ENCODE assay signal across 9 mouse cellular contexts in genomic region chr1:91800967-91801843, GRCm38 (mm10). TPM values are rescaled to one million over a fixed set of nuclear protein-coding genes. Genes with fewer than 3 reads are reported as not detected.
DNase-seq lines count a peak whose midpoint lies in the region; ATAC-seq lines count a peak whose summit lies in the region.
"Had no signal": no experiment of that assay in that cellular context is flagged by ENCODE, and none has a peak within 500 bp of the region (broad histone marks: within the 10 kb centered on the region; RNA-seq: fewer than 3 reads in every experiment).

Gene Twist2 (plus strand): TSS chr1:91801461.

- H3K4me2 ChIP-seq in forebrain, embryonic 12.5 days: peak within 1 kb of the TSS; percentile 66
- peak within 1 kb of the TSS; percentile 81 for H3K4me2 ChIP-seq in midbrain, embryonic 11.5 days
- H3K4me2 ChIP-seq in stomach, embryonic 16.5 days (ENCODE audit: low read depth, low read length): peak within 1 kb of the TSS; percentile 87

- WGBS in forebrain, embryonic 12.5 days: under 1% methylated on average over 72 of the region's 77 CpGs
- WGBS in midbrain, embryonic 11.5 days: under 1% methylated on average over 75 of the region's 77 CpGs
- under 1% methylated on average over 73 of the region's 77 CpGs for WGBS in stomach, embryonic 16.5 days

- peaks cover 23% of the 10 kb centered on the region for H3K4me1 ChIP-seq in forebrain, embryonic 12.5 days
- H3K4me1 ChIP-seq in midbrain, embryonic 11.5 days (ENCODE audit: control insufficient read depth, insufficient read depth, low read length): peaks cover 17% of the 10 kb centered on the region
- peaks cover 5% of the 10 kb centered on the region for H3K4me1 ChIP-seq in stomach, embryonic 16.5 days (ENCODE audit: control insufficient read depth, insufficient read depth, low read length)

- H3K27me3 ChIP-seq in forebrain, embryonic 12.5 days: peaks cover 75% of the 10 kb centered on the region
- H3K27me3 ChIP-seq in midbrain, embryonic 11.5 days (ENCODE audit: control insufficient read depth, insufficient read depth, low read length): peaks cover 45% of the 10 kb centered on the region
- peaks cover 40% of the 10 kb centered on the region for H3K27me3 ChIP-seq in stomach, embryonic 16.5 days (ENCODE audit: control insufficient read depth, insufficient read depth, low read length)

- H3K9ac ChIP-seq in forebrain, embryonic 12.5 days: no peak within 1 kb of the TSS
- no peak within 1 kb of the TSS for H3K9ac ChIP-seq in midbrain, embryonic 11.5 days (ENCODE audit: low read length)
- H3K9ac ChIP-seq in stomach, embryonic 16.5 days (ENCODE audit: low read length): peak within 1 kb of the TSS; percentile 68

- intact Hi-C loops in heart, postnatal 10 days (cut with DNase I): no loop called here

- no peaks in the 10 kb centered on the region for H3K9me3 ChIP-seq in forebrain, embryonic 12.5 days
- H3K9me3 ChIP-seq in midbrain, embryonic 11.5 days (ENCODE audit: control insufficient read depth, low read length): no peaks in the 10 kb centered on the region
- H3K9me3 ChIP-seq in stomach, embryonic 16.5 days (replicated peaks; ENCODE audit: control insufficient read depth, low read length): no peaks in the 10 kb centered on the region

- H3K4me3 ChIP-seq in forebrain, embryonic 12.5 days (replicated peaks): peak within 1 kb of the TSS; percentile 40
- H3K4me3 ChIP-seq in midbrain, embryonic 11.5 days (ENCODE audit: low read depth, low read length): peak within 1 kb of the TSS; percentile 44
- H3K4me3 ChIP-seq in stomach, embryonic 16.5 days (replicated peaks; ENCODE audit: low read length): peak within 1 kb of the TSS; percentile 57

- H3K27ac ChIP-seq in forebrain, embryonic 12.5 days: no peak within 1 kb of the TSS
- H3K27ac ChIP-seq in midbrain, embryonic 11.5 days (ENCODE audit: low read depth, low read length): no peak within 1 kb of the TSS
- peak within 1 kb of the TSS; percentile 70 for H3K27ac ChIP-seq in stomach, embryonic 16.5 days (ENCODE audit: low read length)

- peak; percentile 37 to 56 for DNase-seq in left cerebral cortex, adult 18-20 months (ENCODE audit: low spot score in 2 of 2)
- no peak for DNase-seq in left cerebral cortex, adult 8-10 months (ENCODE audit: low spot score in 2 of 2)
- DNase-seq in heart, postnatal 10 days: peak; percentile 70 to 71
- DNase-seq in kidney, postnatal 4 days: peak; percentile 74 to 82
- DNase-seq in midbrain, embryonic 11.5 days (ENCODE audit: low spot score, missing footprints): peak; percentile 93
- no peak for DNase-seq in spleen, postnatal 14 days (ENCODE audit: low spot score in 2 of 2)

- ATAC-seq in forebrain, embryonic 12.5 days (ENCODE audit: low FRiP score): no peak
- no peak for ATAC-seq in midbrain, embryonic 11.5 days (ENCODE audit: low FRiP score)
- peak; percentile 67 for ATAC-seq in stomach, embryonic 16.5 days (ENCODE audit: insufficient read depth, low FRiP score)

- no peaks in the 10 kb centered on the region for H3K36me3 ChIP-seq in forebrain, embryonic 12.5 days (replicated peaks)
- H3K36me3 ChIP-seq in midbrain, embryonic 11.5 days (ENCODE audit: control insufficient read depth, insufficient read depth, low read length): no peaks in the 10 kb centered on the region
- no peaks in the 10 kb centered on the region for H3K36me3 ChIP-seq in stomach, embryonic 16.5 days (ENCODE audit: control insufficient read depth, insufficient read depth, low read length)
- H3K36me3 ChIP-seq: G1E had no signal

RNA-seq across cellular contexts. Expression of gene Twist2, which starts in this region (rescaled TPM):
- total RNA-seq in left cerebral cortex, adult 18-20 months (2021): 1 to 10 TPM; 1.1 to 1.8 TPM
- 1 to 10 TPM; 1.3 to 2.4 (median 1.6) TPM for total RNA-seq in left cerebral cortex, adult 8-10 months (2022)
- 6.2 and 8.8 TPM in 2 replicates for polyA plus RNA-seq in forebrain, embryonic 12.5 days (2016; fragmentation: Nextera tagmentation; extraction: Ambion mirVana)
- 1 to 10 TPM; 3.7 to 5.5 TPM for total RNA-seq in heart, postnatal 10 days (2021)
- polyA plus RNA-seq in midbrain, embryonic 11.5 days (2014; fragmentation: Nextera tagmentation; extraction: Ambion mirVana): 7.8 and 9.8 TPM in 2 replicates
- 7.0 and 8.1 TPM in 2 replicates for polyA plus RNA-seq in stomach, embryonic 16.5 days (2015; fragmentation: Nextera tagmentation; extraction: Ambion mirVana)
- polyA plus RNA-seq: G1E had no signal

Comparison
In these comparisons a context has a peak if more than half of its experiments do, and no peak if none do; other contexts are left out.
1. DNase-seq: peak in left cerebral cortex, adult 18-20 months (2 of 2), heart, postnatal 10 days (2 of 2), kidney, postnatal 4 days (2 of 2) and midbrain, embryonic 11.5 days (single experiment); none in left cerebral cortex, adult 8-10 months (0 of 2) and spleen, postnatal 14 days (0 of 2).
2. Peak in every context shown above with its lines, with median percentiles within 50 percentile points of each other: H3K4me2 ChIP-seq and H3K4me3 ChIP-seq.